Mouse (Mus musculus) hindbrain, postnatal 0 days (tissue): ENCODE data around the gene Gm19684. TPM values are rescaled to one million over a fixed set of nuclear protein-coding genes. Genes with fewer than 3 reads are reported as not detected.
"Not testable (repeated sequence)": the region's sequence is repeated elsewhere in the genome, so short reads cannot be mapped to it uniquely, and the experiment has no call there.

ENCODE experiments used
- ATAC-seq: fragments of 200-750 bp; cut with Nextera tagmentation; 2 replicates; pipeline ENCODE4 v1.8.0; 2017; ENCODE audit warnings: mild to moderate bottlenecking, moderate TSS enrichment, moderate library complexity
- DNase-seq: peaks from one replicate; pipeline ENCODE4 v3.0.0-alpha.2; 2015; ENCODE audit warnings: low spot score
- H3K27ac ChIP-seq: fragments of 300-500 bp; sonication (generic); 2 replicates; pipeline ENCODE4 v1.5.1; 2014; ENCODE audit warnings: mild to moderate bottlenecking
- H3K27me3 ChIP-seq: fragments of 300-500 bp; sonication (generic); 2 replicates; pipeline ENCODE4 v1.6.1; 2014; ENCODE audit warnings: low read length, mixed read lengths; ENCODE audit not compliant: insufficient read depth
- H3K36me3 ChIP-seq: fragments of 300-500 bp; sonication (generic); 2 replicates; pipeline ENCODE4 v1.6.1; 2014; ENCODE audit warnings: low read length, mixed read lengths; ENCODE audit not compliant: insufficient read depth
- H3K4me1 ChIP-seq: fragments of 300-500 bp; sonication (generic); 2 replicates; pipeline ENCODE4 v1.6.1; 2014; ENCODE audit warnings: antibody characterized with exemption, low read length, mixed read lengths; ENCODE audit not compliant: insufficient read depth
- H3K4me2 ChIP-seq: fragments of 300-500 bp; sonication (generic); 2 replicates; pipeline ENCODE4 v1.6.1; 2014; ENCODE audit warnings: low read depth, mild to moderate bottlenecking, low read length, moderate library complexity, mixed read lengths
- H3K4me3 ChIP-seq: fragments of 300-500 bp; sonication (generic); 2 replicates; pipeline ENCODE4 v1.5.1; 2014; ENCODE audit warnings: low read length
- H3K9ac ChIP-seq: fragments of 300-500 bp; sonication (generic); replicated peaks from 2 replicates; pipeline ENCODE4 v1.6.1; 2014; ENCODE audit warnings: mild to moderate bottlenecking, low read length, moderate library complexity, mixed read lengths
- H3K9me3 ChIP-seq: fragments of 300-500 bp; sonication (generic); 2 replicates; pipeline ENCODE4 v1.6.1; 2016; ENCODE audit warnings: low read length, mixed read lengths
- CTCF ChIP-seq: IDR thresholded peaks from 2 replicates; pipeline ENCODE4 v1.5.1; 2016; ENCODE audit warnings: antibody characterized with exemption, control low read depth, low read depth
- WGBS: fragments of 180-500 bp; shearing (Covaris S2); extraction: QIAGEN DNeasy Blood & Tissue Kit; methylation state at CpG from one replicate; pipeline ENCODE4 v1.1.7; 2014; 5-methylcytosine and 5-hydroxymethylcytosine counted together
- polyA plus RNA-seq: library from polyadenylated mRNA; unstranded; fragments of >200 nt; fragmentation: Nextera tagmentation; extraction: Ambion mirVana; gene quantifications from 2 replicates; pipeline ENCODE4 v1.2.1, GENCODE M21; 2015
- total RNA-seq: library from RNA; depleted of rRNA; stranded (reverse); fragments of >200 nt; gene quantifications from 2 replicates; pipeline ENCODE4 v1.2.3, GENCODE M21; 2014

The Gm19684 gene
- total and polyA plus RNA-seq, 2 experiments from 2014 or later: not detected

- not testable (repeated sequence) for H3K4me1 ChIP-seq, H3K9ac ChIP-seq, H3K36me3 ChIP-seq, H3K27me3 ChIP-seq, DNase-seq, H3K27ac ChIP-seq, ATAC-seq, H3K4me2 ChIP-seq, H3K9me3 ChIP-seq, H3K4me3 ChIP-seq
- WGBS: 61% methylated on average over 10 of the region's 13 CpGs
Observed at GRCm38 (mm10) chr17:36128525-36128924, 7.0 kb downstream of the Gm19684 start.

DNA sequence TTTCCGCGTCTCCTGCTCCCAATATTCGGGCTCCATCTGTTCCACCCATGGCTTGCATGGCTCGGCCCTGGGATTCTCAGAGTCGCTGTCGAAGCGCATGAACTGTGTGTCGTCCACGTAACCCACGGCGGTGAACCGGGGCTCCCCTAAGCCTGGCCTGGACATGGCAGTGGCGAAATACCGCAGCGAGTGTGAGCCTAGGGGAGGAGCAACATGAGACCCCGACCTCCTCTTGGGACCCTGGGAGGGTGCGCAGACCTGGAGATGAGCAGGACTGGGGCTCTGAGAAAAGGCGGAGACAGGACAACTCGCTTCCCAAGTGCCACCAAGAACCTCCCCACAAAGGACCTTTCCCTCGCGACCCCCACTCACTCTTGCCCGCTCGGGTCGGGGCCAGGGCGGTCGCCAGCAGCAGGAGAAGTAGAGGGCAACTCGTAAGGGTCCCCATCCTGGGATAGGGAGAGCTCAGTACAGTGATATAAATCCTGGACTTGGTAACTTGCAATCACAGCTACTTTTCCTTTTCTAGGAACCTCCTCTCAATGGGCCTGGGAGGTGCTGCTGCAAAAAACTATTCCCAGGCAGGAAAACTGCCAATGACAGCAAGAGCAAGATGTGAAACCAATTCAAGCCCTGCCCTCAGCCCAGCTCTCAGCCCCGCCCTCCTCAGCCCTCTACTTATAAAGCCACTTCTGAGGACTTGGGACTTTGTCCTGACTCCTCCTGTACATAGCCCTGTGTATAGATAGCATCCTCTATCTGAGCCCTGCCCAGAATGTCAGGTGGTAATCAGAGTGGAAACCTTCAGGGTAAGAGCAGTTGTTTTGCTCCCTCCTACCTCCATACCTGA is 7.7 kb downstream of the Gm19684 start, which contains the start of gene Gm7030:
TSS of gene Gm7030 (minus strand) at position 458 of the 850 bp plus-strand sequence.
- not testable (repeated sequence) for H3K27ac ChIP-seq, H3K4me3 ChIP-seq, H3K27me3 ChIP-seq, DNase-seq, H3K9me3 ChIP-seq, H3K36me3 ChIP-seq, H3K9ac ChIP-seq, ATAC-seq, H3K4me1 ChIP-seq, H3K4me2 ChIP-seq
- 27% methylated on average over 21 of the region's 28 CpGs for WGBS

DNA sequence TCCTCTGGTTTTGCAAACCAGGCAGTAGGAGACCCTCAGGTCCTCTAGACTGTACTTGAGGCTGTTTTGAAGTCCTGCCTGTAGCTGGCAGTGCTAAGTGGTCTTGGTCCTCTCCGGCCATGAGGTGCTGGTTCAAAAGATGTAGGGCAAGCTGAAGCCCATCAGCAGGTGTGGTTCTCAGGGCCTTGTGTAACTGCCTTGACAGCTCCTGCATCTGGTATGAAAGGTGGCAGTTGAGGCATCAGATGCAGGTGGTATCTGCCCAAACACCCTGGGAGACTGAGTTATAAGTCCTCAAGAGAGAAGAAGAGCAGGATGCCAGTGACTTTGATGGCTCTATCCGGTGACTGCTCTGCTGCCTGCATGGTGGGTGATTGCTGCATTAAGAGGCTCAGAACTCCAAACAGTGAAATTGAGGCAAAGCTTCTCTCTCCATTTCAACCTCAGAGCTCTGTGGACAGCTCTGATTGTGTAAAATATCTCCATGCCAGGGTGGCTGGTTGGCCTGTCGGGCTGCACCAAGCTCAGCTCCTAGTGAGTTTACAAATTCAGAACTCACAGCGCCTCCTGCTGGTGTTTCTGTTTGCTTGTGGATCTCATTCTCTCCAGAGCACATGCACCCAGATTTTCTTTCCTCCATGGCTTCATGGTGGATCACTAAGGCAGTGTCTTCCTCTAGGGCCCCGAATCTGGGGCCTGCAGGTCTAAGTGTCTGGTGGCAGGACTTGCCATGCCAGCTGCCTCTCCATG is 10.2 kb downstream of the Gm19684 start:
- Histone ChIP-seq H3K27me3 (no peaks in the 10 kb centered on the region), H3K4me1 (no peaks in the 10 kb centered on the region), H3K9me3 (no peaks in the 10 kb centered on the region), H3K9ac (no peak overlapping the region), H3K27ac (no peak overlapping the region), H3K4me2 (no peak overlapping the region), H3K36me3 (no peaks in the 10 kb centered on the region), H3K4me3 (no peak overlapping the region)
- no peak for DNase-seq
- no peak for ATAC-seq
- no peak for TF ChIP-seq CTCF
- WGBS: 68% methylated on average over 5 of the region's 5 CpGs

DNA sequence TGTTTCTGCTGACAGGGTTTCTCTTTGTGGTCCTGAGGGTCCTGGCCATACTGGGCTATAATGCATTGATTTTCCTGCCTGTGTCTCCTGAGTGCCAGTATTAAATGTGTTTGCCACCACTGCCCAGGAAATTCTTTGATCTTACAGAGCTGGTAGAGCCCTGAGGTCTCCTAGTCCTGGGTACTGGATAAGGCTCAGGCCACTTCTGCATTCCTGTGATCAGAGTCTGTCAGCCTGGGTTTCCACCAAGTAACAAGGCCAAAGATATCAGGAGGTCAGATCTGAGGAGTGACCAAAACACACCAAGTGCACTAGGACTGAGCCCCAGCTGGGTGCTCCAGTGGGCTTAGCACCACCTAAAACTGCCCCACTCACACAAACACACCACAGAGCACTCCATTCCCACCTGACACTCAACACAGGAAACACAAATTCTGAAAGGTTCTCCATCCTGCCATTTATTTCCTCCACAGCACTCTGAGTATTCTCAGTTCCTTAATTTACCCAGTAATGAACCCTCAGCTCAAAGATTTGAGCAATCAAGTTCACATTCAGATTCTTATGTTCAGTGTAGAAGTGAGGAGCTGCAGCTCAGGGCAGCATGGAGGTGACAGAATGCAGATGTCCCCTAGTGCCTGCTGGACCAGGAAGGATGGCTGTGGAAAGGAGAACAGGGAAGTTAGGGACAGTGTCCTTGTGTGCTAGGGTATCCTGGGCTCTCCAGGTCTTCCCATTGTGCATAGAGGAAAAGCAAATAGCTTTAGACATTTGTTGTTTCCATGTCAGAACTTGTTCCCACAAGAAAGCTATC is 14.1 kb downstream of the Gm19684 start:
- H3K4me3 ChIP-seq, H3K9ac ChIP-seq: not testable (repeated sequence)

GRCm38 (mm10) chr17:36136299-36136848 is 14.9 kb downstream of the Gm19684 start:
- ATAC-seq, H3K9me3 ChIP-seq, H3K27me3 ChIP-seq, H3K27ac ChIP-seq, DNase-seq, H3K4me3 ChIP-seq, H3K9ac ChIP-seq, H3K4me1 ChIP-seq, H3K36me3 ChIP-seq, H3K4me2 ChIP-seq: not testable (repeated sequence)
- WGBS: 85% methylated on average over 1 of the region's 1 CpGs

More for the DNA sequence above, 14.1 kb downstream of the Gm19684 start:
- ATAC-seq, H3K9me3 ChIP-seq, H3K4me2 ChIP-seq, H3K27me3 ChIP-seq, DNase-seq, H3K4me1 ChIP-seq, H3K27ac ChIP-seq, H3K36me3 ChIP-seq: not testable (repeated sequence)

GRCm38 (mm10) chr17:36145111-36145860 is 23.8 kb downstream of the Gm19684 start:
- Histone ChIP-seq H3K27ac (no peak overlapping the region), H3K4me3 (peak overlapping the region; percentile 33), H3K4me2 (peak overlapping the region; percentile 53), H3K9me3 (no peaks in the 10 kb centered on the region), H3K36me3 (no peaks in the 10 kb centered on the region), H3K27me3 (peaks cover 14% of the 10 kb centered on the region), H3K9ac (no peak overlapping the region), H3K4me1 (no peaks in the 10 kb centered on the region)
- 2% methylated on average over 78 of the region's 78 CpGs for WGBS
- peak; percentile 16 for DNase-seq
- peak; percentile 49 for ATAC-seq
- TF ChIP-seq CTCF: no peak

DNA sequence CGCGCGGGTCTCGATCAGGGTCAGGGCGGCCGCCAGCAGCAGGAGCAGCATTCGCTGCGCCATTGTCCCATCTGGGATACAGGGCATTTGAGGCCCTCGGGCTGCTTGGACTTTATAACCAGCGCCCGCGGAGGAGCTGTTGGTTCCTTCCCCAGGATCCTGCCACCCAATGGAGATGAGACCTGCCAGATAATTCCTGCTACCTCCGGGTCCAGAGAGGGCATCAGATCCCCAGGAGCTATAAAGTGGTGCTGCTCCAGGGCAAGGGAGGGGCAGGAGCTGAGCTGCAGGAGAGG is 24.3 kb downstream of the Gm19684 start:
- not testable (repeated sequence) for H3K4me1 ChIP-seq, H3K9me3 ChIP-seq, DNase-seq, H3K36me3 ChIP-seq, H3K27ac ChIP-seq, H3K9ac ChIP-seq
- peak; percentile 7; the same call in 1 of the 2 replicates for ATAC-seq
- 1% methylated on average over 13 of the region's 13 CpGs for WGBS
- H3K4me3 ChIP-seq: peak overlapping the region; percentile 33
- peak overlapping the region; percentile 53 for H3K4me2 ChIP-seq
- H3K27me3 ChIP-seq: peaks cover 14% of the 10 kb centered on the region

DNA sequence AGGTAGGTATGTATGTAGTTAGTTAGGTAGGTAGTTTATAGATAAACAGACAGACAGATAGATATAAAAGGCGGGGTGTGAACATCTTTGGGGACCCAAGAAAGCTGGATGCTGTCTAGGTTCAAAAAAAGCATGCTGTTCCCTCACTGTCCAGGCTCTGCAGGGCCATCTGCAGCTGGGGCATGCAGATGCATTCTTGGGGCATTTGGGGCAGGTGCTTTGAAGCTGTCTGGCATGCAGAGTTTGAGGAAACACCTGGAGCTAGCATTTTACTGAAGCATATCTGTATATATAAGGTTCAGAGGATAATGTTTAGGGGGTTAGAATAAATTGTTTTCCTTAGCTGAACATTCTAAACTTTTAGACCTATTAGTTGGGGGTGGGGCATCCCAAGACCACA is 25.5 kb downstream of the Gm19684 start:
- WGBS: 81% methylated on average over 1 of the region's 1 CpGs
- DNase-seq: not testable (repeated sequence)
- peaks cover 13% of the 10 kb centered on the region for H3K27me3 ChIP-seq

DNA sequence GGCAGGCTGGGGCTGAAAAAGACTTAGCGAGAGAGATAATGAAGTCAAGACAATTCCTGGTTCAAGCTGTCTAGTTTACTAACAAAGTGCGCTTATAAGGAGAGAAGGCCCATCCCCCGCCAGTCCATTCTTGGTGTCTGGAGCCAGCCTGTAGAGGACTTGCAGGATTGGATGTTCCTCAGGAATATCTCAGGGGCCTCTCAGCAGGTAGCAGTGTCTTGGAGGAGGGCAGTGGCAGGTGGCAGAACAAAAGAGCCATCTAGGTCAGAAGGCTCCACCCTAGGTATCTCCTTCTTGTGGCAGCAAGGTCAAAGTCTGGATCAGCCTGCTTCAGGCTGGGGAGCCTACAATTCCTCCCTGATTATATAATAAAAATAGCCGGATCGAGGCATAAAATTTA is 27.0 kb downstream of the Gm19684 start:
- 73% methylated on average over 5 of the region's 5 CpGs for WGBS
- not testable (repeated sequence) for H3K4me2 ChIP-seq, DNase-seq, H3K27me3 ChIP-seq, H3K27ac ChIP-seq, H3K4me3 ChIP-seq, H3K9me3 ChIP-seq, H3K4me1 ChIP-seq, ATAC-seq, H3K9ac ChIP-seq, H3K36me3 ChIP-seq

More for the DNA sequence above, 25.5 kb downstream of the Gm19684 start:
- not testable (repeated sequence) for H3K9me3 ChIP-seq, H3K4me3 ChIP-seq, H3K9ac ChIP-seq, H3K27ac ChIP-seq, ATAC-seq, H3K4me1 ChIP-seq, H3K4me2 ChIP-seq, H3K36me3 ChIP-seq
